Mouse (Mus musculus) hindbrain, embryonic 10.5 days (tissue): ENCODE data around the gene Heatr4. TPM values are rescaled to one million over a fixed set of nuclear protein-coding genes. Genes with fewer than 3 reads are reported as not detected.
"Not testable (repeated sequence)": the region's sequence is repeated elsewhere in the genome, so short reads cannot be mapped to it uniquely, and the experiment has no call there.

ENCODE experiments used
- DNase-seq: peaks from one replicate; pipeline ENCODE4 v3.0.0-alpha.2; 2017; ENCODE audit warnings: low spot score
- H3K27ac ChIP-seq: fragments of 300-500 bp; sonication (generic); 2 replicates; pipeline ENCODE4 v1.5.1; 2016; ENCODE audit warnings: mild to moderate bottlenecking, moderate library complexity
- H3K27me3 ChIP-seq: fragments of 300-500 bp; sonication (generic); 2 replicates; pipeline ENCODE4 v1.6.1; 2016; ENCODE audit warnings: mild to moderate bottlenecking; ENCODE audit not compliant: poor library complexity, insufficient read depth, severe bottlenecking
- H3K36me3 ChIP-seq: fragments of 300-500 bp; sonication (generic); 2 replicates; pipeline ENCODE4 v1.6.1; 2016; ENCODE audit warnings: mild to moderate bottlenecking, moderate library complexity
- H3K4me1 ChIP-seq: fragments of 300-500 bp; sonication (generic); replicated peaks from 2 replicates; pipeline ENCODE4 v1.6.1; 2016; ENCODE audit warnings: mild to moderate bottlenecking
- H3K4me3 ChIP-seq: fragments of 300-500 bp; sonication (generic); 2 replicates; pipeline ENCODE4 v1.5.1; 2016; ENCODE audit warnings: mild to moderate bottlenecking, moderate library complexity
- H3K9me3 ChIP-seq: fragments of 300-500 bp; sonication (generic); 2 replicates; pipeline ENCODE4 v1.6.1; 2016; ENCODE audit warnings: mild to moderate bottlenecking, moderate library complexity
- WGBS: fragments of 180-500 bp; shearing (Covaris S2); methylation state at CpG from one replicate; pipeline ENCODE4 v1.1.7; 2016; 5-methylcytosine and 5-hydroxymethylcytosine counted together
- polyA plus RNA-seq: library from polyadenylated mRNA; unstranded; fragments of >200 nt; fragmentation: Nextera tagmentation; extraction: Ambion mirVana; gene quantifications from 2 replicates; pipeline ENCODE4 v1.2.1, GENCODE M21; 2016

Gene Heatr4
- polyA plus RNA-seq, 1 experiment from 2014 or later: not detected

- Histone ChIP-seq H3K27me3 (no peaks in the 10 kb centered on the region; the same call in 1 of the 2 replicates), H3K27ac (peak overlapping the region; percentile 45; the same call in 1 of the 2 replicates), H3K9me3 (no peaks in the 10 kb centered on the region), H3K4me1 (peaks cover 54% of the 10 kb centered on the region), H3K4me3 (peak overlapping the region; percentile 53), H3K36me3 (peaks cover 16% of the 10 kb centered on the region)
- WGBS: 37% methylated on average over 12 of the region's 12 CpGs
- peak; percentile 68 for DNase-seq
Measured at GRCm38 (mm10) chr12:84011251-84012040, 26.8 kb upstream of the Heatr4 start.

GRCm38 (mm10) chr12:84010201-84010600 lies 25.5 kb upstream of the Heatr4 start:
- peak overlapping the region; percentile 85 for H3K27ac ChIP-seq
- H3K27me3 ChIP-seq: no peaks in the 10 kb centered on the region; the same call in 1 of the 2 replicates
- no peak for DNase-seq
- WGBS: 81% methylated on average over 3 of the region's 3 CpGs
- peaks cover 48% of the 10 kb centered on the region for H3K4me1 ChIP-seq
- H3K36me3 ChIP-seq: peaks cover 8% of the 10 kb centered on the region
- H3K9me3 ChIP-seq: no peaks in the 10 kb centered on the region
- H3K4me3 ChIP-seq: peak overlapping the region; percentile 53

GRCm38 (mm10) chr12:84009171-84009965 lies 24.7 kb upstream of the Heatr4 start, which contains the start of gene Acot1:
Acot1 (plus strand) TSS chr12:84009490.
- 1% methylated on average over 63 of the region's 70 CpGs for WGBS
- not testable (repeated sequence) for H3K27me3 ChIP-seq

GRCm38 (mm10) chr12:84008729-84009128 lies 24.1 kb upstream of the Heatr4 start:
- Histone ChIP-seq H3K9me3 (no peaks in the 10 kb centered on the region), H3K4me3 (peak overlapping the region; percentile 53), H3K27ac (peak overlapping the region; percentile 85), H3K4me1 (peaks cover 48% of the 10 kb centered on the region), H3K36me3 (no peaks in the 10 kb centered on the region), H3K27me3 (no peaks in the 10 kb centered on the region; the same call in 1 of the 2 replicates)
- no peak for DNase-seq
- WGBS: 50% methylated on average over 8 of the region's 8 CpGs

More at GRCm38 (mm10) chr12:84009171-84009965, 24.7 kb upstream of the Heatr4 start, which contains the start of gene Acot1:
- not testable (repeated sequence) for H3K9me3 ChIP-seq, H3K36me3 ChIP-seq
- H3K27ac ChIP-seq: peak within 1 kb of the TSS; percentile 85
- peak; percentile 82 for DNase-seq
- H3K4me3 ChIP-seq: peak within 1 kb of the TSS; percentile 53
- peaks cover 48% of the 10 kb centered on the region for H3K4me1 ChIP-seq

GRCm38 (mm10) chr12:84008251-84008650 lies 23.6 kb upstream of the Heatr4 start:
- Histone ChIP-seq H3K9me3 (no peaks in the 10 kb centered on the region), H3K27ac (peak overlapping the region; percentile 85), H3K27me3 (no peaks in the 10 kb centered on the region; the same call in 1 of the 2 replicates), H3K4me1 (peaks cover 48% of the 10 kb centered on the region), H3K4me3 (no peak overlapping the region), H3K36me3 (no peaks in the 10 kb centered on the region)
- no peak for DNase-seq
- WGBS: 89% methylated on average over 12 of the region's 12 CpGs

- no peaks in the 10 kb centered on the region for H3K36me3 ChIP-seq
- H3K4me1 ChIP-seq: peaks cover 10% of the 10 kb centered on the region
- peaks cover 5% of the 10 kb centered on the region; the same call in 1 of the 2 replicates for H3K9me3 ChIP-seq
- 90% methylated on average over 1 of the region's 1 CpGs for WGBS
- no peaks in the 10 kb centered on the region; the same call in 1 of the 2 replicates for H3K27me3 ChIP-seq
- no peak for DNase-seq
- no peak overlapping the region for H3K4me3 ChIP-seq
- no peak overlapping the region for H3K27ac ChIP-seq
Measured at GRCm38 (mm10) chr12:84003866-84004265, 19.2 kb upstream of the Heatr4 start.

DNA sequence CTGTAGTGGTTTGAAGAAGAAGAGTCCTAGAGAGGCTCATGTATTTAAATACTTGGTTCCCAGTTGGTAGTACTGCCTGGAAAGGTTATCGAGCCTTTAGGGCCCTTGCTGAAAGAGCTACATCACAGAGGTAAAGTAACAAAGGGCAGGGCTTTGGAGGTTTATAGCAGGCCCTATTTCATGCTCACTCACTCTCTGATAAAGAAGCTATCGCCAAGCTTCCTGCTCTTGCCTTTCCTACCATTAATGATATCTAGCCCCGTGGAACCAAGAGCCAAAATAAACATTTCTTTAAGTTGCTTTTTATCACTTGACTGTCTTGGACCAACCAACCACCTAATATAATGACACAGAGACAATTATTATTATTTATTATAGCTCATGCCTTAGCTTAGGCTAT lies 15.8 kb upstream of the Heatr4 start:
- Histone ChIP-seq H3K4me1 (no peaks in the 10 kb centered on the region), H3K4me3 (no peak overlapping the region), H3K9me3 (peaks cover 5% of the 10 kb centered on the region; the same call in 1 of the 2 replicates), H3K36me3 (no peaks in the 10 kb centered on the region; the same call in 1 of the 2 replicates), H3K27me3 (no peaks in the 10 kb centered on the region), H3K27ac (no peak overlapping the region)
- 89% methylated on average over 3 of the region's 3 CpGs for WGBS
- DNase-seq: no peak

DNA sequence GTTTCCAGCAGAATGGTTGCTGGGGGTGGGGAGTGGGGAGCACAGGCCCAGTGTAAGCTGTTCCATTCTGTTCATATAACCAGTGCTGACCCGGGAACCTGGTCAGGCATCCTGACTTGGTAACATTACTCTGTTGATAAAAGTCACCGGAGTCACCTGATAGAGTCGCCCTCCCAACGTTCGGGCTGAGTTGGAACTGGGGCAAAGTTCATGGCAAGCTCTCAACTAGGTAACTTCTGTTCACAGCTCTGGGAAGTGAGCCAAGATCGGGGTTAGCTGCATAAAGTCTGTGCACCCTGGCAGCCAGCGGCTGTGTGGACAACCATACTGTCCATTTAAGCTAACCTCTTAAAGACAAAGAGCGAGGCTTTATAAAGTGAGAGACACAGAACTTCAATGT lies 14.6 kb upstream of the Heatr4 start:
- H3K27me3 ChIP-seq, H3K4me1 ChIP-seq, H3K9me3 ChIP-seq, H3K4me3 ChIP-seq, H3K27ac ChIP-seq, DNase-seq, H3K36me3 ChIP-seq: not testable (repeated sequence)
- WGBS: 86% methylated on average over 8 of the region's 8 CpGs

DNA sequence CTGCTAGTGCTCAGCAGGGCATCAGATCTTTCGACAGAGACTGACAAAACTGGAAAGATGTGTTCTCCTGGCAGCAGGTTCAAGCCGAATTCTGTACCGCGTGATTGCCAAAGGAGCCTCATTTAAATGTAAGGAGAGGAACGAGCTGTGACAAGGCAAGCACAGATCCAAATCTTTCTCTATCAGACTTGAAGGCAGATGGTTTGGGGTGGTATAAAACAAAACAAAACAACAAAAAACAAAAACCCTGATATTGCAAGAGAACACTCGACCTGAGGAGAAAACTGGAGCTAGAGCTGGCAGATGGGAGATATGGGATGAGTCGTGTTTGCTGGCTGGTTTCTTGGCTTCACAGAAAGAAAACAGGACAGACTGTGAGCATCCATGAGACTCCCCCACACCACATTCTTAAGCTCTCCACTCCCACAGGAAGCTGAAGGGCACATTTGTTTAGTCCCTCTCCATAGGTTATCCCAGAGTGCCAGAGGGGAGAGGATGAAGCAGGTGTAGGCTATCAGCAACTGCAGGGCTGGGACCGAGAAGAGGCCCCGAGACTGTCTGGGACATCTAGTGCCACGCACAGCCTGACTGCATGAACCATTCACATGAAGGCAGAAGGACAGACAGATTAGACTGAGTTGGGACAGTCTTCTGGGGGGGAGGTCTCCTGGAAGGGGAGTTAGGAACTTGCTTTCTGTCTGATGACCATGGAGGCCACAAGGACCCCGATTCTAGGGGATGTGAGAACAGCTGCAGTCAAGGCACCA lies 13.9 kb upstream of the Heatr4 start:
- Histone ChIP-seq H3K4me3 (no peak overlapping the region), H3K36me3 (peaks cover 10% of the 10 kb centered on the region), H3K4me1 (no peaks in the 10 kb centered on the region), H3K27ac (no peak overlapping the region), H3K9me3 (peaks cover 5% of the 10 kb centered on the region; the same call in 1 of the 2 replicates), H3K27me3 (no peaks in the 10 kb centered on the region)
- no peak for DNase-seq
- 66% methylated on average over 11 of the region's 11 CpGs for WGBS

GRCm38 (mm10) chr12:83997221-83997620 lies 12.6 kb upstream of the Heatr4 start:
- Histone ChIP-seq H3K27ac (no peak overlapping the region), H3K4me1 (no peaks in the 10 kb centered on the region), H3K9me3 (peaks cover 5% of the 10 kb centered on the region; the same call in 1 of the 2 replicates), H3K36me3 (peaks cover 18% of the 10 kb centered on the region), H3K27me3 (no peaks in the 10 kb centered on the region), H3K4me3 (no peak overlapping the region)
- DNase-seq: no peak
- 77% methylated on average over 2 of the region's 2 CpGs for WGBS

GRCm38 (mm10) chr12:83989378-83989777 lies 4.7 kb upstream of the Heatr4 start:
- DNase-seq: no peak
- Histone ChIP-seq H3K36me3 (peaks cover 24% of the 10 kb centered on the region), H3K4me1 (peaks cover 23% of the 10 kb centered on the region), H3K9me3 (0 out of 2 replicates have a peak, but pooled peaks cover 5% of the 10 kb centered on the region), H3K27me3 (no peaks in the 10 kb centered on the region), H3K27ac (no peak overlapping the region), H3K4me3 (no peak overlapping the region)
- 96% methylated on average over 4 of the region's 4 CpGs for WGBS

GRCm38 (mm10) chr12:83988483-83988882 lies 3.8 kb upstream of the Heatr4 start:
- Histone ChIP-seq H3K36me3 (peaks cover 15% of the 10 kb centered on the region), H3K27ac (peak overlapping the region; percentile 93), H3K27me3 (no peaks in the 10 kb centered on the region), H3K9me3 (0 out of 2 replicates have a peak, but pooled peaks cover 5% of the 10 kb centered on the region), H3K4me3 (peak overlapping the region; percentile 64), H3K4me1 (peaks cover 23% of the 10 kb centered on the region)
- no peak for DNase-seq
- WGBS: 77% methylated on average over 4 of the region's 4 CpGs
